Mouse (Mus musculus): ENCODE data around the gene Akr1cl.
"Not testable (repeated sequence)": the region's sequence is repeated elsewhere in the genome, so short reads cannot be mapped to it uniquely, and the experiment has no call there.

The Akr1cl gene

GRCm38 (mm10) chr1:65032641-65033040, at the start of gene Akr1cl:
Gene Akr1cl (minus strand): TSS chr1:65032759.
- CTCF ChIA-PET = no interaction called here

GRCm38 (mm10) chr1:65082188-65082587, 49.6 kb upstream of the Akr1cl start, which contains the start of gene Crygb:
Gene Crygb (minus strand): TSS chr1:65082288.
- CTCF ChIA-PET = interaction anchor here in 1 of 4 experiments (0.8 kb wide), 1 partner anchor 30 kb away, joined by 3 read pairs; no protein-coding TSS in a partner anchor
- POLR2A ChIA-PET = interaction anchor here in 2 of 4 experiments (0.7 to 1.2 kb wide), 3 partner anchors 97 to 392 kb away, joined by 3 to 4 read pairs (median 3); partner anchors contain the start of gene Ccnyl1 (in 1 of the 2)

More at GRCm38 (mm10) chr1:65032641-65033040, at the start of gene Akr1cl:
- POLR2A ChIA-PET = interaction anchor here in 1 of 4 experiments (0.7 to 1.1 kb wide), 2 partner anchors 13 to 47 kb away, joined by 3 read pairs; no protein-coding TSS in a partner anchor

- ChIA-PET POLR2A (no interaction called here), CTCF (no interaction called here)
Measured at GRCm38 (mm10) chr1:65075607-65076006, 43.0 kb upstream of the Akr1cl start.

GRCm38 (mm10) chr1:65073589-65073988, 41.0 kb upstream of the Akr1cl start, which contains the start of gene Crygc:
Gene Crygc (minus strand): TSS chr1:65073689.
- CTCF ChIA-PET = no interaction called here
- POLR2A ChIA-PET = interaction anchor here in 2 of 4 experiments (0.6 to 1.6 kb wide), 3 partner anchors 24 to 542 kb away, joined by 3 to 7 read pairs (median 6); no protein-coding TSS in a partner anchor

- POLR2A ChIA-PET = no interaction called here
Measured at GRCm38 (mm10) chr1:65067842-65068241, 35.3 kb upstream of the Akr1cl start.

GRCm38 (mm10) chr1:65064201-65064600, 31.6 kb upstream of the Akr1cl start:
- ChIA-PET POLR2A (no interaction called here), CTCF (no interaction called here)

More at GRCm38 (mm10) chr1:65067842-65068241, 35.3 kb upstream of the Akr1cl start:
- CTCF ChIA-PET = no interaction called here

GRCm38 (mm10) chr1:65063352-65063751, 30.8 kb upstream of the Akr1cl start, which contains the start of gene Crygd:
Gene Crygd (minus strand): TSS chr1:65063452.
- ChIA-PET CTCF (no interaction called here), POLR2A (no interaction called here)

GRCm38 (mm10) chr1:65052140-65052539, 19.6 kb upstream of the Akr1cl start:
- POLR2A ChIA-PET = interaction anchor here in 3 of 4 experiments (0.6 to 2.7 kb wide), 10 partner anchors 10 to 362 kb away, joined by 3 to 16 read pairs (median 4); partner anchors contain the start of gene Ccnyl1 (in 2 of the 3)
- CTCF ChIA-PET = interaction anchor here in 3 of 4 experiments (0.6 to 1.3 kb wide), 4 partner anchors 66 to 396 kb away, joined by 3 to 4 read pairs (median 3); no protein-coding TSS in a partner anchor

- ChIA-PET POLR2A (interaction anchor here in 3 of 4 experiments (1.0 to 2.7 kb wide), 9 partner anchors 11 to 361 kb away, joined by 3 to 16 read pairs (median 5); partner anchors contain the start of gene Ccnyl1 (in 2 of the 3)), CTCF (interaction anchor here in 1 of 4 experiments (1.0 kb wide), 1 partner anchor 65 kb away, joined by 3 read pairs; no protein-coding TSS in a partner anchor)
Measured at GRCm38 (mm10) chr1:65051696-65052095, 19.1 kb upstream of the Akr1cl start.

- POLR2A ChIA-PET = interaction anchor here in 2 of 4 experiments (0.6 to 2.7 kb wide), 5 partner anchors 28 to 1396 kb away, joined by 3 to 16 read pairs (median 7); partner anchors contain the start of gene Ccnyl1 (in 1 of the 2)
- CTCF ChIA-PET = not testable (repeated sequence)
Measured at GRCm38 (mm10) chr1:65050952-65051351, 18.4 kb upstream of the Akr1cl start, which contains the start of gene Cryge. Gene Cryge (minus strand): TSS chr1:65051149.

GRCm38 (mm10) chr1:65048781-65049180, 16.2 kb upstream of the Akr1cl start:
- CTCF ChIA-PET = interaction anchor here in 3 of 4 experiments (0.6 to 1.6 kb wide), 6 partner anchors 14 to 331 kb away, joined by 3 to 6 read pairs (median 4); no protein-coding TSS in a partner anchor
- POLR2A ChIA-PET = interaction anchor here in 3 of 4 experiments (0.7 to 3.1 kb wide), 9 partner anchors 12 to 525 kb away, joined by 3 to 12 read pairs (median 3); partner anchors contain the start of genes Ccnyl1 (in 1 of the 3) and Fzd5 (in 1 of the 3)

GRCm38 (mm10) chr1:65046401-65047109, 14.0 kb upstream of the Akr1cl start:
- ChIA-PET POLR2A (interaction anchor here in 1 of 4 experiments (3.1 kb wide), 1 partner anchor 132 kb away, joined by 12 read pairs; no protein-coding TSS in a partner anchor), CTCF (interaction anchor here in 1 of 4 experiments (1.6 kb wide), 1 partner anchor 133 kb away, joined by 4 read pairs; no protein-coding TSS in a partner anchor)

GRCm38 (mm10) chr1:65043433-65043832, 10.9 kb upstream of the Akr1cl start:
- POLR2A ChIA-PET = interaction anchor here in 1 of 4 experiments (0.9 kb wide), 1 partner anchor 353 kb away, joined by 3 read pairs; no protein-coding TSS in a partner anchor
- CTCF ChIA-PET = no interaction called here

GRCm38 (mm10) chr1:65041837-65042236, 9.3 kb upstream of the Akr1cl start:
- ChIA-PET CTCF (interaction anchor here in 1 of 4 experiments (0.7 kb wide), 1 partner anchor 253 kb away, joined by 6 read pairs; no protein-coding TSS in a partner anchor), POLR2A (interaction anchor here in 2 of 4 experiments (0.7 kb wide), 2 partner anchors 39 to 136 kb away, joined by 3 to 4 read pairs; no protein-coding TSS in a partner anchor)

- ChIA-PET CTCF (interaction anchor here in 1 of 4 experiments (0.6 kb wide), 1 partner anchor 74 kb away, joined by 4 read pairs; no protein-coding TSS in a partner anchor), POLR2A (interaction anchor here in 3 of 4 experiments (0.8 to 1.5 kb wide), 7 partner anchors 12 to 350 kb away, joined by 3 to 8 read pairs (median 3); partner anchors contain the start of gene Ccnyl1 (in 3 of the 3))
Measured at GRCm38 (mm10) chr1:65040806-65041205, 8.2 kb upstream of the Akr1cl start.

- POLR2A ChIA-PET = interaction anchor here in 3 of 4 experiments (0.5 to 2.5 kb wide), 6 partner anchors 79 to 349 kb away, joined by 3 to 11 read pairs (median 4); partner anchors contain the start of gene Ccnyl1 (in 2 of the 3)
Measured at GRCm38 (mm10) chr1:65039679-65040078, 7.1 kb upstream of the Akr1cl start.

GRCm38 (mm10) chr1:65037542-65037941, 5.0 kb upstream of the Akr1cl start:
- ChIA-PET CTCF (no interaction called here), POLR2A (interaction anchor here in 2 of 4 experiments (1.0 to 2.9 kb wide), 4 partner anchors 14 to 347 kb away, joined by 4 to 16 read pairs (median 8); partner anchors contain the start of gene Ccnyl1 (in 1 of the 2))

More at GRCm38 (mm10) chr1:65039679-65040078, 7.1 kb upstream of the Akr1cl start:
- CTCF ChIA-PET = no interaction called here

GRCm38 (mm10) chr1:65035513-65035912, 3.0 kb upstream of the Akr1cl start:
- POLR2A ChIA-PET = interaction anchor here in 3 of 4 experiments (0.5 to 1.1 kb wide), 4 partner anchors 15 to 914 kb away, joined by 3 read pairs; partner anchors contain the start of genes Ccnyl1 (in 1 of the 3) and Klf7 (in 1 of the 3)
- CTCF ChIA-PET = no interaction called here
